Mouse (Mus musculus) CH12.LX (cell line): ENCODE measurements around the gene Rabggta. TPM values are rescaled to one million over a fixed set of nuclear protein-coding genes. Genes with fewer than 3 reads are reported as not detected.

Experiments used
- DNase-seq: peaks from one replicate; pipeline ENCODE4 v3.0.0-alpha.2; 2013; ENCODE audit errors: extremely low read depth
- H3K27ac ChIP-seq: 2 replicates; pipeline ENCODE4 v1.5.1; 2012; ENCODE audit warnings: low read depth, mild to moderate bottlenecking, control low read depth, moderate library complexity; ENCODE audit not compliant: insufficient read depth
- H3K27me3 ChIP-seq: replicated peaks from 2 replicates; pipeline ENCODE3; 2012; ENCODE audit warnings: inconsistent platforms
- H3K36me3 ChIP-seq, 2 experiments: replicated peaks in 1 of 2; 2 replicates each; pipeline versions ENCODE3 to v1.6.1; 2012; ENCODE audit warnings: inconsistent platforms in 1 of 2, low read length in 1 of 2, mild to moderate bottlenecking in 1 of 2, mixed read lengths in 1 of 2, moderate library complexity in 1 of 2; ENCODE audit not compliant: control insufficient read depth in 1 of 2, insufficient read depth in 1 of 2
- H3K4me1 ChIP-seq, 2 experiments: 2 replicates each; pipeline ENCODE4 v1.6.1; 2012; ENCODE audit warnings: inconsistent platforms in 1 of 2, moderate library complexity in 1 of 2; ENCODE audit not compliant: insufficient read depth in 2 of 2, control insufficient read depth in 1 of 2
- H3K4me2 ChIP-seq: 2 replicates; pipeline ENCODE4 v1.6.1; 2012; ENCODE audit warnings: low read depth, mild to moderate bottlenecking, control low read depth; ENCODE audit not compliant: poor library complexity, insufficient read depth, severe bottlenecking
- H3K4me3 ChIP-seq, 3 experiments: fragments of 150-350 bp in 1 of 3; sonication (generic) in 1 of 3; replicated peaks in 1 of 3; 2 replicates each; pipeline versions ENCODE3 to v1.5.1; 2011 to 2012; ENCODE audit warnings: low read depth in 2 of 3, low read length in 2 of 3, mild to moderate bottlenecking in 2 of 3, moderate library complexity in 2 of 3, control low read depth in 1 of 3, improper control_type of control experiment in 1 of 3, inconsistent platforms in 1 of 3, mixed read lengths in 1 of 3; ENCODE audit not compliant: poor library complexity in 1 of 3
- H3K79me2 ChIP-seq: replicated peaks from 2 replicates; pipeline ENCODE4 v1.6.1; 2012; ENCODE audit warnings: mild to moderate bottlenecking, moderate library complexity; ENCODE audit not compliant: control insufficient read depth, poor library complexity, insufficient read depth, severe bottlenecking; ENCODE audit errors: extremely low read depth
- H3K9ac ChIP-seq: 2 replicates; pipeline ENCODE4 v1.6.1; 2012; ENCODE audit warnings: low read depth, mild to moderate bottlenecking, control low read depth, moderate library complexity; ENCODE audit not compliant: insufficient read depth
- H3K9me3 ChIP-seq: replicated peaks from 2 replicates; pipeline ENCODE3; 2012; ENCODE audit warnings: low read length, inconsistent platforms, mixed read lengths
- BHLHE40 ChIP-seq: IDR thresholded peaks from 2 replicates; pipeline ENCODE4 v1.6.1; 2011; ENCODE audit warnings: mild to moderate bottlenecking, low read depth, low read length, improper control_type of control experiment
- CHD1 ChIP-seq: IDR thresholded peaks from 2 replicates; pipeline ENCODE4 v1.6.1; 2012; ENCODE audit warnings: low read depth, low read length, improper control_type of control experiment, inconsistent platforms
- CHD2 ChIP-seq: IDR thresholded peaks from 2 replicates; pipeline ENCODE4 v1.6.1; 2011; ENCODE audit warnings: low read length, improper control_type of control experiment
- CTCF ChIP-seq, 2 experiments: IDR thresholded peaks in 1 of 2; conservative IDR thresholded peaks in 1 of 2; 2 replicates each; pipeline ENCODE4 v1.5.1; 2011 to 2012; ENCODE audit warnings: low read depth in 2 of 2, low read length in 2 of 2, improper control_type of control experiment in 1 of 2, inconsistent platforms in 1 of 2, mild to moderate bottlenecking in 1 of 2, moderate library complexity in 1 of 2
- ELF1 ChIP-seq: IDR thresholded peaks from 2 replicates; pipeline ENCODE4 v1.6.1; 2014; ENCODE audit warnings: low read depth, mild to moderate bottlenecking, inconsistent platforms, low read length, improper control_type of control experiment
- EP300 ChIP-seq: IDR thresholded peaks from 2 replicates; pipeline ENCODE4 v1.6.1; 2011; ENCODE audit warnings: low read length, improper control_type of control experiment
- HCFC1 ChIP-seq: IDR thresholded peaks from 2 replicates; pipeline ENCODE4 v1.6.1; 2012; ENCODE audit warnings: low read depth, mild to moderate bottlenecking, inconsistent platforms, low read length, improper control_type of control experiment
- IRF4 ChIP-seq: IDR thresholded peaks from 2 replicates; pipeline ENCODE4 v1.6.1; 2014; ENCODE audit warnings: low read depth, mild to moderate bottlenecking, inconsistent platforms, low read length, improper control_type of control experiment
- KAT2A ChIP-seq: IDR thresholded peaks from 2 replicates; pipeline ENCODE4 v1.6.1; 2012; ENCODE audit warnings: low read length, improper control_type of control experiment, inconsistent platforms; ENCODE audit not compliant: insufficient replicate concordance
- MAFK ChIP-seq: IDR thresholded peaks from 2 replicates; pipeline ENCODE4 v1.6.1; 2011; ENCODE audit warnings: low read length, improper control_type of control experiment; ENCODE audit not compliant: insufficient replicate concordance
- MAX ChIP-seq: IDR thresholded peaks from 2 replicates; pipeline ENCODE4 v1.6.1; 2011; ENCODE audit warnings: low read length, improper control_type of control experiment
- MAZ ChIP-seq: IDR thresholded peaks from 2 replicates; pipeline ENCODE4 v1.6.1; 2012; ENCODE audit warnings: low read depth, mild to moderate bottlenecking, inconsistent platforms, low read length, improper control_type of control experiment, moderate library complexity
- MXI1 ChIP-seq: IDR thresholded peaks from 2 replicates; pipeline ENCODE4 v1.6.1; 2011; ENCODE audit warnings: mild to moderate bottlenecking, low read depth, low read length, improper control_type of control experiment
- NELFE ChIP-seq: IDR thresholded peaks from 2 replicates; pipeline ENCODE4 v1.6.1; 2011; ENCODE audit warnings: low read depth, low read length, improper control_type of control experiment
- NRF1 ChIP-seq: IDR thresholded peaks from 2 replicates; pipeline ENCODE4 v1.6.1; 2014; ENCODE audit warnings: low read depth, mild to moderate bottlenecking, inconsistent platforms, low read length, improper control_type of control experiment, moderate library complexity
- POLR2A ChIP-seq: IDR thresholded peaks from 2 replicates; pipeline ENCODE4 v1.6.1; 2011; ENCODE audit warnings: low read depth, mild to moderate bottlenecking, improper control_type of control experiment, low read length
- POLR2AphosphoS2 ChIP-seq: IDR thresholded peaks from 2 replicates; pipeline ENCODE4 v1.6.1; 2011; ENCODE audit warnings: low read depth, low read length, improper control_type of control experiment
- RAD21 ChIP-seq: IDR thresholded peaks from 2 replicates; pipeline ENCODE4 v1.6.1; 2011; ENCODE audit warnings: low read depth, mild to moderate bottlenecking, low read length, improper control_type of control experiment, moderate library complexity
- SIN3A ChIP-seq: IDR thresholded peaks from 2 replicates; pipeline ENCODE4 v1.6.1; 2012; ENCODE audit warnings: low read length, improper control_type of control experiment, inconsistent platforms
- SMC3 ChIP-seq: IDR thresholded peaks from 2 replicates; pipeline ENCODE4 v1.6.1; 2011; ENCODE audit warnings: low read depth, low read length, improper control_type of control experiment
- TCF12 ChIP-seq: IDR thresholded peaks from 2 replicates; pipeline ENCODE4 v1.6.1; 2014; ENCODE audit warnings: low read depth, mild to moderate bottlenecking, inconsistent platforms, low read length, improper control_type of control experiment
- USF1 ChIP-seq: IDR thresholded peaks from 2 replicates; pipeline ENCODE4 v1.6.1; 2014; ENCODE audit warnings: low read depth, mild to moderate bottlenecking, inconsistent platforms, low read length, improper control_type of control experiment
- ZNF384 ChIP-seq: IDR thresholded peaks from 2 replicates; pipeline ENCODE4 v1.6.1; 2012; ENCODE audit warnings: low read depth, low read length, improper control_type of control experiment, inconsistent platforms
- dilution Hi-C: fragments of 300-500 bp; cut with MboI; formaldehyde crosslinking; loops from 2 replicates; pipeline ENCODE4 v1.14.3; 2020; ENCODE audit warnings: low sequenced_read_pairs; ENCODE audit not compliant: extremely low pct_unique_long_range_greater_than_20kb, extremely low pct_ligation_motif_present
- in situ Hi-C: fragments of 300-500 bp; cut with MboI; formaldehyde crosslinking; loops from 3 replicates; pipeline ENCODE4 v1.14.3; 2019; ENCODE audit warnings: low sequenced_read_pairs, low pct_ligation_motif_present, low pct_unique_long_range_greater_than_20kb, mixed read lengths
- polyA plus RNA-seq: library from polyadenylated mRNA; unstranded; fragments of >175 nt; gene quantifications from 2 replicates; pipeline ENCODE4 v1.2.1, GENCODE M21; 2012; ENCODE audit warnings: low read depth; ENCODE audit not compliant: insufficient read length
- total RNA-seq, 2 experiments: library from RNA; depleted of rRNA; stranded (reverse); fragments of 300-350 nt in 1 of 2; fragments of >200 nt in 1 of 2; gene quantifications; 2 replicates each; pipeline ENCODE4 v1.2.3; 2012 to 2014

The Rabggta gene
- total and polyA plus RNA-seq, 3 experiments, result 13.9 to 21.9 (median 16.2) TPM

- dilution Hi-C loops, result no loop called here
- H3K36me3 ChIP-seq, result peaks cover 32 to 62% of the 10 kb centered on the region in 2 experiments
Measured at GRCm38 (mm10) chr14:55745180-55745860, 23.3 kb upstream of the Rabggta start, which contains the start of the genes Dhrs1 and Nop9. Dhrs1 (minus strand) TSS chr14:55745690. Nop9 (plus strand) TSS chr14:55745693.

GRCm38 (mm10) chr14:55743711-55744110 is 21.6 kb upstream of the Rabggta start:
- H3K9ac ChIP-seq, result no peak overlapping the region
- no peak overlapping the region for H3K4me2 ChIP-seq
- TF ChIP-seq SMC3, result peak; percentile 86
- TF ChIP-seq CHD2, result no peak
- no peak; the same call in 1 of the 2 replicates for TF ChIP-seq SIN3A
- no peak for TF ChIP-seq ZNF384
- TF ChIP-seq RAD21, result peak; percentile 79
- TF ChIP-seq CTCF (conservative IDR thresholded peaks at IDR 0.05 in 1 of 2, IDR thresholded peaks at IDR 0.05 in 1 of 2; ENCODE audit: low read depth in 2 of 2, low read length in 2 of 2), result peak; percentile 85 to 96
- peaks cover 4 to 29% of the 10 kb centered on the region in 2 experiments for H3K4me1 ChIP-seq
- H3K27me3 ChIP-seq, result no peaks in the 10 kb centered on the region
- peaks cover 32 to 61% of the 10 kb centered on the region in 2 experiments for H3K36me3 ChIP-seq
- H3K9me3 ChIP-seq, result peaks cover 13% of the 10 kb centered on the region
- peak; percentile 71 for DNase-seq
- dilution Hi-C loops (no loop called here), in situ Hi-C loops (no loop called here)
- H3K27ac ChIP-seq, result no peak overlapping the region
- peak overlapping the region in 1 of 3 experiments; percentile 3 for H3K4me3 ChIP-seq
- peaks cover 24% of the 10 kb centered on the region for H3K79me2 ChIP-seq

More at GRCm38 (mm10) chr14:55745180-55745860, 23.3 kb upstream of the Rabggta start, which contains the start of the genes Dhrs1 and Nop9:
- Histone ChIP-seq H3K27ac (no peak within 1 kb of the TSS; the same call in 1 of the 2 replicates), H3K9me3 (peaks cover 13% of the 10 kb centered on the region), H3K4me1 (peaks cover 4 to 29% of the 10 kb centered on the region in 2 experiments), H3K9ac (peak within 1 kb of the TSS; percentile 83), H3K4me2 (peak within 1 kb of the TSS; percentile 78), H3K79me2 (peaks cover 24% of the 10 kb centered on the region), H3K27me3 (no peaks in the 10 kb centered on the region), H3K4me3 (peak within 1 kb of the TSS; percentile 84 to 95 (median 91))
- peak; percentile 88 for DNase-seq
- TF ChIP-seq IRF4 (peak; percentile 68; the same call in 1 of the 2 replicates), MAZ (peak; percentile 41; the same call in 1 of the 2 replicates), USF1 (no peak), POLR2AphosphoS2 (0 out of 2 replicates have a peak, but pooled peaks have one; percentile 35), POLR2A (peak; percentile 76), TCF12 (peak; percentile 56; the same call in 1 of the 2 replicates), MAFK (no peak), KAT2A (0 out of 2 replicates have a peak, but pooled peaks have one; percentile 54), HCFC1 (peak; percentile 78), CHD1 (no peak), SIN3A (peak; percentile 83), NRF1 (peak; percentile 25; the same call in 1 of the 2 replicates), BHLHE40 (peak; percentile 41; the same call in 1 of the 2 replicates), EP300 (no peak), MXI1 (peak; percentile 91), MAX (peak; percentile 68), ELF1 (peak; percentile 82), NELFE (peak; percentile 62; the same call in 1 of the 2 replicates)
- in situ Hi-C loops, result no loop called here
